Mouse (Mus musculus) liver, postnatal 0 days (tissue): ENCODE measurements around the gene Dmbx1.

Experiments used
- CTCF ChIP-seq: sonication (generic); IDR thresholded peaks from 2 replicates; pipeline ENCODE4 v1.5.1; 2016; ENCODE audit warnings: antibody characterized with exemption, low read depth
- EP300 ChIP-seq: IDR thresholded peaks from 2 replicates; pipeline ENCODE4 v1.6.1; 2016; ENCODE audit warnings: antibody characterized with exemption, low read depth, mild to moderate bottlenecking

GRCm38 (mm10) chr4:115938276-115939160, 1.2 kb downstream of the Dmbx1 start:
- TF ChIP-seq EP300 (no peak), CTCF (no peak)
